Comparison of ENCODE assay signal across 8 mouse cellular contexts in genomic region chr16:31200790-31201567, GRCm38 (mm10). TPM values are rescaled to one million over a fixed set of nuclear protein-coding genes. Genes with fewer than 3 reads are reported as not detected.
DNase-seq lines count a peak whose midpoint lies in the region; ATAC-seq and TF ChIP-seq lines count a peak whose summit lies in the region.

Acap2 (minus strand) TSS chr16:31201245.

- peak; percentile 91 for DNase-seq in ES-E14 (ENCODE audit: low read depth, low spot score)
- DNase-seq in cerebellum, adult 11-12 months = peak; percentile 98
- DNase-seq in heart, postnatal 25 days (ENCODE audit: low spot score) = peak; percentile 99
- peak; percentile 98 for DNase-seq in layer of hippocampus, adult 18-20 months (ENCODE audit: low spot score in 2 of 2)
- DNase-seq in lung, adult 2 months = peak; percentile 96
- peak; percentile 97 to 99 for DNase-seq in thymus, adult 18-20 months

- no peak for TF ChIP-seq CTCF in lung, adult 2 months (IDR thresholded peaks at IDR 0.05; ENCODE audit: insufficient read depth, low read length)

- no peak within 1 kb of the TSS for H3K27ac ChIP-seq in ES-E14 (ENCODE audit: insufficient read depth, low read depth, low read length, poor library complexity, severe bottlenecking)
- H3K27ac ChIP-seq in forebrain, embryonic 15.5 days (replicated peaks) = peak within 1 kb of the TSS; percentile 96

- no peaks in the 10 kb centered on the region for H3K36me3 ChIP-seq in ES-E14 (ENCODE audit: control insufficient read depth, insufficient read depth, low read length, poor library complexity, severe bottlenecking)
- no peaks in the 10 kb centered on the region for H3K36me3 ChIP-seq in forebrain, embryonic 15.5 days

- H3K4me2 ChIP-seq in forebrain, embryonic 15.5 days (replicated peaks) = peak within 1 kb of the TSS; percentile 62

- no peaks in the 10 kb centered on the region for H3K4me1 ChIP-seq in ES-E14 (ENCODE audit: control insufficient read depth in 2 of 2, insufficient read depth in 2 of 2, low read length in 2 of 2, poor library complexity in 1 of 2)
- H3K4me1 ChIP-seq in forebrain, embryonic 15.5 days = peaks cover 22% of the 10 kb centered on the region
- peaks cover 6% of the 10 kb centered on the region for H3K4me1 ChIP-seq in lung, adult 2 months (ENCODE audit: control insufficient read depth, insufficient read depth, low read length)

- in situ Hi-C loops in ES-E14 (cut with MboI; ENCODE audit: low sequenced_read_pairs in 2 of 2, unreplicated experiment in 2 of 2) = no loop called here

- ATAC-seq in forebrain, embryonic 15.5 days (replicated peaks) = peak; percentile 100
- peak; percentile 97 for ATAC-seq in neutrophil, adult 5-6 weeks (ENCODE audit: extremely low read depth, insufficient number of reproducible peaks, low FRiP score, poor library complexity, severe bottlenecking)

- H3K9me3 ChIP-seq in ES-E14 (ENCODE audit: control insufficient read depth, insufficient read depth, low read depth, low read length) = no peaks in the 10 kb centered on the region
- no peaks in the 10 kb centered on the region for H3K9me3 ChIP-seq in forebrain, embryonic 15.5 days

- intact Hi-C loops in heart, postnatal 25 days (cut with DNase I) = loop anchor here (5.0 kb wide), 2 partner anchors 71 to 119 kb away; partner anchors contain the start of gene Xxylt1

- TF ChIP-seq POLR2A in lung, adult 2 months (IDR thresholded peaks at IDR 0.05; ENCODE audit: borderline replicate concordance, extremely low read depth, low read depth, low read length) = peak; percentile 95

- H3K9ac ChIP-seq in ES-E14 (ENCODE audit: insufficient read depth, low read depth, low read length, poor library complexity, severe bottlenecking) = peak within 1 kb of the TSS; percentile 82
- H3K9ac ChIP-seq in forebrain, embryonic 15.5 days (replicated peaks) = peak within 1 kb of the TSS; percentile 93

- H3K4me3 ChIP-seq in ES-E14 (ENCODE audit: insufficient read depth in 1 of 2, low read depth in 1 of 2, low read length in 2 of 2, poor library complexity in 1 of 2, severe bottlenecking in 1 of 2) = peak within 1 kb of the TSS; percentile 86 to 91
- peak within 1 kb of the TSS; percentile 95 for H3K4me3 ChIP-seq in forebrain, embryonic 15.5 days
- peak within 1 kb of the TSS; percentile 64 for H3K4me3 ChIP-seq in lung, adult 2 months (replicated peaks; ENCODE audit: extremely low read depth, low read depth, low read length)

- no peaks in the 10 kb centered on the region for H3K27me3 ChIP-seq in forebrain, embryonic 15.5 days

- under 1% methylated on average over 72 of the region's 73 CpGs for WGBS in forebrain, embryonic 15.5 days
- under 1% methylated on average over 73 of the region's 73 CpGs for WGBS in lung, adult 2 months

TF ChIP-seq in ES-E14, 5 proteins besides CTCF, POLR2A, EP300 and RAD21:
- TF ChIP-seq HCFC1 (IDR thresholded peaks at IDR 0.05; ENCODE audit: borderline replicate concordance, insufficient read depth, low read length) (no peak), ZC3H11A (IDR thresholded peaks at IDR 0.05; ENCODE audit: borderline replicate concordance, low read depth, low read length) (no peak), MAFK (IDR thresholded peaks at IDR 0.05; ENCODE audit: insufficient read depth, low read depth, low read length) (no peak), CHD2 (IDR thresholded peaks at IDR 0.05; ENCODE audit: low read depth, low read length) (no peak; the same call in 1 of the 2 replicates), ZNF384 (IDR thresholded peaks at IDR 0.05; ENCODE audit: low read depth, low read length) (no peak)

RNA-seq across cellular contexts. Expression of gene Acap2, which starts in this region (rescaled TPM):
- 23.4 and 23.8 TPM in 2 replicates for total RNA-seq in ES-E14 (2012; rRNA removed)
- 14.0 and 14.3 TPM in 2 replicates for polyA plus RNA-seq in forebrain, embryonic 15.5 days (2015; fragmentation: Nextera tagmentation; extraction: Ambion mirVana)
- 10 to 100 TPM; 18.2 to 23.9 TPM for total RNA-seq in heart, postnatal 25 days (2021)
- total RNA-seq in layer of hippocampus, adult 18-20 months (2021) = 100 to 1,000 TPM; 132 to 138 TPM
- 18.6 and 21.8 TPM in 2 replicates for polyA plus RNA-seq in lung, adult 2 months (2012; rRNA removed)
- 112 and 125 TPM in 2 replicates for total RNA-seq in neutrophil, adult 5-6 weeks (2017)
